In genomic region chr12:80945334-80945995, GRCm38 (mm10) we compare ENCODE assay signal across 8 mouse cellular contexts. TPM values are rescaled to one million over a fixed set of nuclear protein-coding genes. Genes with fewer than 3 reads are reported as not detected.
DNase-seq lines count a peak whose midpoint lies in the region; ATAC-seq and TF ChIP-seq lines count a peak whose summit lies in the region.

Gene Srsf5, plus strand, starts transcription at chr12:80945504.

- peak within 1 kb of the TSS; percentile 98 for H3K27ac ChIP-seq in heart, embryonic 12.5 days (ENCODE audit: poor library complexity, severe bottlenecking)
- peak within 1 kb of the TSS; percentile 97 for H3K27ac ChIP-seq in kidney, postnatal 0 days
- peak within 1 kb of the TSS; percentile 99 for H3K27ac ChIP-seq in liver, embryonic 11.5 days (ENCODE audit: low read depth, low read length)
- peak within 1 kb of the TSS; percentile 97 for H3K27ac ChIP-seq in stomach, embryonic 14.5 days (ENCODE audit: low read length)

- under 1% methylated on average over 57 of the region's 57 CpGs for WGBS in heart, embryonic 12.5 days
- WGBS in kidney, postnatal 0 days: under 1% methylated on average over 57 of the region's 57 CpGs
- WGBS in liver, embryonic 11.5 days: under 1% methylated on average over 56 of the region's 57 CpGs
- under 1% methylated on average over 50 of the region's 57 CpGs for WGBS in stomach, embryonic 14.5 days

- H3K27me3 ChIP-seq in heart, embryonic 12.5 days (replicated peaks): no peaks in the 10 kb centered on the region
- no peaks in the 10 kb centered on the region for H3K27me3 ChIP-seq in kidney, postnatal 0 days (ENCODE audit: insufficient read depth, low read length)
- H3K27me3 ChIP-seq in liver, embryonic 11.5 days (replicated peaks; ENCODE audit: control insufficient read depth, insufficient read depth, low read length): no peaks in the 10 kb centered on the region
- no peaks in the 10 kb centered on the region for H3K27me3 ChIP-seq in stomach, embryonic 14.5 days (ENCODE audit: control insufficient read depth, insufficient read depth, low read length)

- peak; percentile 66 for TF ChIP-seq CTCF in kidney, postnatal 0 days (IDR thresholded peaks at IDR 0.05; ENCODE audit: low read depth)

- H3K4me2 ChIP-seq in heart, embryonic 12.5 days: peak within 1 kb of the TSS; percentile 85
- peak within 1 kb of the TSS; percentile 71 for H3K4me2 ChIP-seq in kidney, postnatal 0 days (ENCODE audit: low read length)
- peak within 1 kb of the TSS; percentile 91 for H3K4me2 ChIP-seq in liver, embryonic 11.5 days
- H3K4me2 ChIP-seq in stomach, embryonic 14.5 days (replicated peaks; ENCODE audit: low read depth, low read length): peak within 1 kb of the TSS; percentile 64

- peak within 1 kb of the TSS; percentile 99 for H3K9ac ChIP-seq in heart, embryonic 12.5 days
- H3K9ac ChIP-seq in kidney, postnatal 0 days (ENCODE audit: low read depth, low read length): peak within 1 kb of the TSS; percentile 99
- peak within 1 kb of the TSS; percentile 99 for H3K9ac ChIP-seq in liver, embryonic 11.5 days (ENCODE audit: low read depth, low read length)
- peak within 1 kb of the TSS; percentile 98 for H3K9ac ChIP-seq in stomach, embryonic 14.5 days (replicated peaks; ENCODE audit: low read depth, low read length)

- no peaks in the 10 kb centered on the region for H3K9me3 ChIP-seq in heart, embryonic 12.5 days (replicated peaks)
- no peaks in the 10 kb centered on the region for H3K9me3 ChIP-seq in kidney, postnatal 0 days (replicated peaks; ENCODE audit: low read length)
- no peaks in the 10 kb centered on the region for H3K9me3 ChIP-seq in liver, embryonic 11.5 days (ENCODE audit: control insufficient read depth, low read length)
- no peaks in the 10 kb centered on the region for H3K9me3 ChIP-seq in stomach, embryonic 14.5 days (ENCODE audit: control insufficient read depth, low read depth, low read length)

- peaks cover 15% of the 10 kb centered on the region for H3K4me1 ChIP-seq in heart, embryonic 12.5 days (replicated peaks)
- H3K4me1 ChIP-seq in kidney, postnatal 0 days (replicated peaks; ENCODE audit: insufficient read depth, low read length): peaks cover 4% of the 10 kb centered on the region; the same call in 1 of the 2 replicates
- H3K4me1 ChIP-seq in liver, embryonic 11.5 days (replicated peaks; ENCODE audit: control insufficient read depth, insufficient read depth, low read length): peaks cover 22% of the 10 kb centered on the region
- peaks cover 6% of the 10 kb centered on the region; the same call in 1 of the 2 replicates for H3K4me1 ChIP-seq in stomach, embryonic 14.5 days (ENCODE audit: control insufficient read depth, insufficient read depth, low read length)

- H3K36me3 ChIP-seq in heart, embryonic 12.5 days: peaks cover 30% of the 10 kb centered on the region
- peaks cover 23% of the 10 kb centered on the region for H3K36me3 ChIP-seq in kidney, postnatal 0 days (ENCODE audit: insufficient read depth, low read length)
- H3K36me3 ChIP-seq in liver, embryonic 11.5 days (ENCODE audit: control insufficient read depth, insufficient read depth, low read length): peaks cover 27% of the 10 kb centered on the region
- peaks cover 31% of the 10 kb centered on the region for H3K36me3 ChIP-seq in stomach, embryonic 14.5 days (ENCODE audit: control insufficient read depth, insufficient read depth, low read length)

- peak within 1 kb of the TSS; percentile 95 for H3K4me3 ChIP-seq in heart, embryonic 12.5 days
- peak within 1 kb of the TSS; percentile 100 for H3K4me3 ChIP-seq in kidney, postnatal 0 days (replicated peaks; ENCODE audit: low read depth, low read length)
- H3K4me3 ChIP-seq in liver, embryonic 11.5 days (ENCODE audit: low read depth, low read length): peak within 1 kb of the TSS; percentile 99
- peak within 1 kb of the TSS; percentile 100 for H3K4me3 ChIP-seq in stomach, embryonic 14.5 days (ENCODE audit: low read depth, low read length)

- peak; percentile 80 for ATAC-seq in erythroid progenitor cell, adult 5-6 weeks (replicated peaks; ENCODE audit: low FRiP score, poor library complexity, severe bottlenecking)
- ATAC-seq in heart, embryonic 12.5 days (ENCODE audit: insufficient number of reproducible peaks, low FRiP score): peak; percentile 92
- peak; percentile 90 for ATAC-seq in kidney, postnatal 0 days (replicated peaks; ENCODE audit: low FRiP score, low read depth)
- peak; percentile 85 for ATAC-seq in liver, embryonic 11.5 days (replicated peaks; ENCODE audit: low FRiP score)
- peak; percentile 92 for ATAC-seq in stomach, embryonic 14.5 days (ENCODE audit: insufficient number of reproducible peaks, insufficient read depth, low FRiP score, low read depth)

- peak; percentile 98 for DNase-seq in CD4-positive helper T cell, adult 2 months (ENCODE audit: low read depth, low spot score)
- peak; percentile 96 for DNase-seq in brain, embryonic 18.5 days (ENCODE audit: low read depth, low spot score)
- peak; percentile 98 for DNase-seq in kidney, postnatal 0 days (ENCODE audit: low spot score)
- DNase-seq in liver, embryonic 11.5 days (ENCODE audit: low spot score): peak; percentile 97
- DNase-seq in naive thymus-derived CD4-positive, alpha-beta T cell, adult 2 months (ENCODE audit: low read depth): peak; percentile 99

RNA-seq across cellular contexts. Expression of gene Srsf5, which starts in this region (rescaled TPM):
- 223 and 278 TPM in 2 replicates for total RNA-seq in erythroid progenitor cell, adult 5-6 weeks (2015; ENCODE audit: low replicate concordance)
- total RNA-seq in erythroid progenitor cell, adult 5-6 weeks (2017; ENCODE audit: low replicate concordance): 504 and 624 TPM in 2 replicates
- polyA plus RNA-seq in heart, embryonic 12.5 days (2016; fragmentation: Nextera tagmentation; extraction: Ambion mirVana): 439 and 445 TPM in 2 replicates
- 659 and 670 TPM in 2 replicates for polyA plus RNA-seq in kidney, postnatal 0 days (2015; fragmentation: Nextera tagmentation; extraction: Ambion mirVana)
- 423 and 425 TPM in 2 replicates for polyA plus RNA-seq in liver, embryonic 11.5 days (2014; fragmentation: Nextera tagmentation; extraction: Ambion mirVana)
- polyA plus RNA-seq in stomach, embryonic 14.5 days (2014; fragmentation: Nextera tagmentation; extraction: Ambion mirVana): 312 and 364 TPM in 2 replicates

Comparison
In these comparisons a context has a peak if more than half of its experiments do, and no peak if none do; other contexts are left out.
1. Peak in every context shown above with its lines: DNase-seq, ATAC-seq, H3K4me3 ChIP-seq and H3K27ac ChIP-seq.